Mouse (Mus musculus): Measurements from ENCODE around the gene BC016579.

DNA sequence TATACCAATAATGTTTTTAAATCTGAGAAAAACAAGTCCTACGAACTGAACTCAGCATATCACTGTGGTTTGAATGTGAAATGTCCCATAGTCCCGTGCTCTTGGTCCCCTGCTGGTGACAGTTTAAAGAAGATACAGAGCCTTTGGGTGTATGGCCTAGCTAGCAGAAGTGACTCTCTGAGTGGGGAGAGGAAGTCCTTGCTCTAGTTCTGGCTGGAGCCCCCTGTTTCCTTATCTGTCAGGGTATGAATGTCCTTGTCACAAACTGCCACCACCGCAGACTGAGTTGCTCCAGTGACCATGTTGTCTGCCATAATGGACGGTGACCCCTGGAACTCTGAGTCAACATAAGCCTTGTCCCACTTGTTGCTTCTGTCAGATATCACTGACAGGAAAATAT is 30.6 kb downstream of the BC016579 start:
- TF ChIP-seq CTCF (IDR thresholded peaks at IDR 0.05; ENCODE audit: low read depth) (no peak), EP300 (optimal IDR thresholded peaks at IDR 0.05) (no peak)
